Mouse (Mus musculus) MEL (cell line): ENCODE results near the gene Pinlyp. TPM values are rescaled to one million over a fixed set of nuclear protein-coding genes. Genes with fewer than 3 reads are reported as not detected.

Source experiments
- DNase-seq: peaks from one replicate; pipeline ENCODE4 v3.0.0; 2011; ENCODE audit warnings: low read depth, low spot score
- H3K27ac ChIP-seq: 2 replicates; pipeline ENCODE4 v1.5.1; 2012; ENCODE audit warnings: low read depth, mild to moderate bottlenecking, control low read depth, low read length, moderate library complexity; ENCODE audit not compliant: control insufficient read depth
- H3K27me3 ChIP-seq, 2 experiments: fragments of 150-350 bp in 1 of 2; sonication (generic) in 1 of 2; 2 replicates each; pipeline ENCODE4 v1.6.1; 2012; ENCODE audit warnings: low read length in 2 of 2, mild to moderate bottlenecking in 2 of 2, improper control_type of control experiment in 1 of 2, moderate library complexity in 1 of 2; ENCODE audit not compliant: insufficient read depth in 2 of 2, control insufficient read depth in 1 of 2
- H3K36me3 ChIP-seq, 2 experiments: 2 replicates each; pipeline ENCODE4 v1.6.1; 2012 to 2014; ENCODE audit warnings: low read length in 2 of 2, improper control_type of control experiment in 1 of 2, inconsistent platforms in 1 of 2, mild to moderate bottlenecking in 1 of 2; ENCODE audit not compliant: insufficient read depth in 2 of 2, control insufficient read depth in 1 of 2
- H3K4me1 ChIP-seq, 2 experiments: fragments of 150-350 bp in 1 of 2; sonication (generic) in 1 of 2; 2 replicates each; pipeline ENCODE4 v1.6.1; 2012; ENCODE audit warnings: low read length in 2 of 2, improper control_type of control experiment in 1 of 2, mild to moderate bottlenecking in 1 of 2; ENCODE audit not compliant: insufficient read depth in 2 of 2, control insufficient read depth in 1 of 2
- H3K4me3 ChIP-seq, 2 experiments: fragments of 150-350 bp in 1 of 2; sonication (generic) in 1 of 2; 2 replicates each; pipeline ENCODE4 v1.5.1; 2012; ENCODE audit warnings: low read depth in 2 of 2, low read length in 2 of 2, mild to moderate bottlenecking in 2 of 2, moderate library complexity in 2 of 2, control low read depth in 1 of 2, improper control_type of control experiment in 1 of 2; ENCODE audit not compliant: control insufficient read depth in 1 of 2, insufficient read depth in 1 of 2
- H3K79me2 ChIP-seq: 2 replicates; pipeline ENCODE4 v1.6.1; 2012; ENCODE audit warnings: mild to moderate bottlenecking, low read length, moderate library complexity; ENCODE audit not compliant: control insufficient read depth, poor library complexity, insufficient read depth
- H3K9ac ChIP-seq: 2 replicates; pipeline ENCODE4 v1.6.1; 2012; ENCODE audit warnings: low read depth, mild to moderate bottlenecking, control low read depth, low read length, moderate library complexity; ENCODE audit not compliant: control insufficient read depth, poor library complexity, severe bottlenecking
- H3K9me3 ChIP-seq: fragments of 150-350 bp; sonication (generic); replicated peaks from 2 replicates; pipeline ENCODE4 v1.6.1; 2012; ENCODE audit warnings: mild to moderate bottlenecking, low read length, improper control_type of control experiment, moderate library complexity; ENCODE audit not compliant: insufficient read depth
- BHLHE40 ChIP-seq: IDR thresholded peaks from 2 replicates; pipeline ENCODE4 v1.6.1; 2012; ENCODE audit warnings: low read depth, mild to moderate bottlenecking, inconsistent platforms, low read length, improper control_type of control experiment, borderline replicate concordance
- CHD1 ChIP-seq: IDR thresholded peaks from 2 replicates; pipeline ENCODE4 v1.6.1; 2012; ENCODE audit warnings: low read depth, mild to moderate bottlenecking, inconsistent platforms, low read length, improper control_type of control experiment
- E2F4 ChIP-seq: IDR thresholded peaks from 2 replicates; pipeline ENCODE4 v1.6.1; 2011; ENCODE audit warnings: low read depth, low read length, improper control_type of control experiment, borderline replicate concordance
- GABPA ChIP-seq: IDR thresholded peaks from 2 replicates; pipeline ENCODE4 v1.6.1; 2012; ENCODE audit warnings: low read depth, mild to moderate bottlenecking, inconsistent platforms, low read length, improper control_type of control experiment, moderate library complexity
- HCFC1 ChIP-seq: IDR thresholded peaks from 2 replicates; pipeline ENCODE4 v1.6.1; 2012; ENCODE audit warnings: low read depth, mild to moderate bottlenecking, inconsistent platforms, low read length, improper control_type of control experiment, moderate library complexity
- MAX ChIP-seq: IDR thresholded peaks from 2 replicates; pipeline ENCODE4 v1.6.1; 2011; ENCODE audit warnings: low read length, improper control_type of control experiment
- MAZ ChIP-seq: IDR thresholded peaks from 2 replicates; pipeline ENCODE4 v1.6.1; 2012; ENCODE audit warnings: low read depth, mild to moderate bottlenecking, inconsistent platforms, low read length, improper control_type of control experiment
- MXI1 ChIP-seq: IDR thresholded peaks from 2 replicates; pipeline ENCODE4 v1.6.1; 2011; ENCODE audit warnings: mild to moderate bottlenecking, low read depth, low read length, improper control_type of control experiment
- NRF1 ChIP-seq: IDR thresholded peaks from 2 replicates; pipeline ENCODE4 v1.6.1; 2014; ENCODE audit warnings: low read depth, mild to moderate bottlenecking, inconsistent platforms, low read length, improper control_type of control experiment, moderate library complexity; ENCODE audit not compliant: poor library complexity, insufficient read depth, severe bottlenecking
- POLR2A ChIP-seq, 2 experiments: IDR thresholded peaks; 2 replicates each; pipeline ENCODE4 v1.6.1; 2011 to 2012; ENCODE audit warnings: low read length in 2 of 2, mild to moderate bottlenecking in 2 of 2, control low read depth in 1 of 2, improper control_type of control experiment in 1 of 2, low read depth in 1 of 2, moderate library complexity in 1 of 2; ENCODE audit not compliant: control insufficient read depth in 1 of 2, insufficient read depth in 1 of 2, poor library complexity in 1 of 2
- POLR2AphosphoS2 ChIP-seq: IDR thresholded peaks from 2 replicates; pipeline ENCODE4 v1.6.1; 2011; ENCODE audit warnings: low read length, improper control_type of control experiment
- POLR2AphosphoS5 ChIP-seq: IDR thresholded peaks from 2 replicates; pipeline ENCODE4 v1.6.1; 2012; ENCODE audit warnings: low read depth, borderline replicate concordance, mild to moderate bottlenecking, inconsistent platforms, low read length, moderate library complexity, mixed read lengths
- RAD21 ChIP-seq: IDR thresholded peaks from 2 replicates; pipeline ENCODE4 v1.6.1; 2011; ENCODE audit warnings: mild to moderate bottlenecking, low read depth, low read length, improper control_type of control experiment
- SIN3A ChIP-seq: IDR thresholded peaks from 2 replicates; pipeline ENCODE4 v1.6.1; 2012; ENCODE audit warnings: low read length, improper control_type of control experiment, inconsistent platforms
- SMC3 ChIP-seq: IDR thresholded peaks from 2 replicates; pipeline ENCODE4 v1.6.1; 2011; ENCODE audit warnings: low read depth, low read length, improper control_type of control experiment
- TAL1 ChIP-seq: IDR thresholded peaks from 2 replicates; pipeline ENCODE4 v1.6.1; 2012; ENCODE audit warnings: mild to moderate bottlenecking, inconsistent platforms, low read length, moderate library complexity, mixed read lengths
- USF1 ChIP-seq: IDR thresholded peaks from 2 replicates; pipeline ENCODE4 v1.6.1; 2014; ENCODE audit warnings: low read depth, mild to moderate bottlenecking, inconsistent platforms, low read length, improper control_type of control experiment, moderate library complexity
- USF2 ChIP-seq, 2 experiments: IDR thresholded peaks; 2 replicates each; pipeline ENCODE4 v1.6.1; 2011 to 2012; ENCODE audit warnings: improper control_type of control experiment in 2 of 2, low read length in 2 of 2, borderline replicate concordance in 1 of 2, inconsistent platforms in 1 of 2, low read depth in 1 of 2, mild to moderate bottlenecking in 1 of 2; ENCODE audit not compliant: insufficient read depth in 1 of 2
- ZC3H11A ChIP-seq: IDR thresholded peaks from 2 replicates; pipeline ENCODE4 v1.6.1; 2012; ENCODE audit warnings: low read depth, mild to moderate bottlenecking, inconsistent platforms, low read length, improper control_type of control experiment
- ZMIZ1 ChIP-seq: IDR thresholded peaks from 2 replicates; pipeline ENCODE4 v1.6.1; 2012; ENCODE audit warnings: low read depth, mild to moderate bottlenecking, inconsistent platforms, low read length, improper control_type of control experiment, moderate library complexity
- ZNF384 ChIP-seq: IDR thresholded peaks from 2 replicates; pipeline ENCODE4 v1.6.1; 2012; ENCODE audit warnings: low read depth, mild to moderate bottlenecking, inconsistent platforms, low read length, improper control_type of control experiment
- polyA plus RNA-seq, 2 experiments: library from polyadenylated mRNA; stranded (reverse) in 1 of 2; unstranded in 1 of 2; fragments of >175 nt in 1 of 2; fragments of >200 nt in 1 of 2; gene quantifications; 2 replicates each; pipeline versions ENCODE4 v1.2.1 to v1.2.4; 2012; ENCODE audit warnings: low replicate concordance in 2 of 2, low read depth in 1 of 2; ENCODE audit not compliant: insufficient read length in 2 of 2, insufficient read depth in 1 of 2, missing spikeins in 1 of 2
- total RNA-seq: library from RNA; depleted of rRNA; stranded (reverse); fragments of 300-350 nt; gene quantifications from 2 replicates; pipeline ENCODE4 v1.2.3, GENCODE M21; 2012

Gene Pinlyp
- total and polyA plus RNA-seq, 3 experiments = not detected

DNA sequence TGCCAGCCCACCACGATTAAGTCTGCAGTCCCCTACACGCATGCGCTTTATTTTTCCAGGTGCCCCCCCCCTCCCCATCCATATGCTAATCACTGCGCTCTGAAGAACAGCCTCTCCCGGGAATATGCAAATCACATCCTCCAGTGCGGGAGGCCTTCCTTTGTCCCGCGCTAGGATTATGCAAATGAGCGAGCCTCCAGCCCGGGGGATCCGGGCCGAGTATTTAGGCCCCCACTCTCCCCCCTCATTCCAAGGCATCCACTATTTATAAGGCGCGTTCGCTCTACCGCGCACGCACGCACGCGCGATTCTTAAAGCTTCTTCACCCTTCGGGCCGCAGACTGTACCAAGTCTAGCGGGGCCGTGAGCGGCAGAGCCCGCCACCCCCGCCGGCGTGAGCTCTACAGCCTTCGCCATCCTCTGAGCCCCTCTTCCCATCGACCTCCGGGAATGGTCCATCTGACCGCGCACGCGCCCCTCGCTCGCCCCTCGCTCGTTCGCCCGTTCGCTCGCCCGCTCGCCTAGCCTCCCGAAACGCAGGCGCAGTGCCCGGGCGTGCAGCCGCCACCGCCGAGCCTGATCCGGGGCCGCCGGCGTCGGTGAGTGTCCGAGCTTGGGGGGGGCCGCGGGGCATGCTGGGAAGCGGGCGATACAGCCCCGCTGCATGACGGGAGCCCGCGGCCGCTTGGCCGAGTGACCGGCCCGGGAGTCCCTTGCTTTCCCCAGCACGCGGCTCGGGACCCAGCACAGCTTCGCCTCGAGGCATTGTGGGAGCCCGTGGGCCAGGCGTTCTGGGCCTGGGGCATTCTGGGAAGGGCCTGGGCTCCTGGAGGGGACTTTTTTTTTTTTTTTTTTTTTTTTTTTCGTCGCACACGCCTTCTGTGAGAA is 38.8 kb downstream of the Pinlyp start, which contains the start of gene Zfp428 (continued):
- TF ChIP-seq GABPA (no peak), ZNF384 (peak; percentile 97), USF1 (peak; percentile 38; the same call in 1 of the 2 replicates), HCFC1 (peak; percentile 81), CHD1 (peak; percentile 55; the same call in 1 of the 2 replicates), BHLHE40 (0 out of 2 replicates have a peak, but pooled peaks have one; percentile 15)

GRCm38 (mm10) chr7:24506476-24506837 is 39.5 kb downstream of the Pinlyp start:
- H3K27me3 ChIP-seq = no peaks in the 10 kb centered on the region
- peak overlapping the region; percentile 80 for H3K9ac ChIP-seq
- peak overlapping the region; percentile 74 to 86 for H3K4me3 ChIP-seq
- H3K79me2 ChIP-seq = peaks cover 11% of the 10 kb centered on the region
- no peaks in the 10 kb centered on the region for H3K9me3 ChIP-seq
- peaks cover 2 to 7% of the 10 kb centered on the region in 2 experiments; a peak in 3 of 4 replicates for H3K4me1 ChIP-seq
- H3K27ac ChIP-seq = peak overlapping the region; percentile 72; the same call in 1 of the 2 replicates
- H3K36me3 ChIP-seq = peaks cover 0 to 5% of the 10 kb centered on the region in 2 experiments; a peak in 1 of 4 replicates
- TF ChIP-seq ZNF384 = peak; percentile 43; the same call in 1 of the 2 replicates
- TF ChIP-seq SMC3 = no peak
- peak; percentile 40; the same call in 1 of the 2 replicates for TF ChIP-seq SIN3A
- peak; percentile 77; the same call in 1 of the 2 replicates for TF ChIP-seq MAX
- TF ChIP-seq MXI1 = peak; percentile 76
- TF ChIP-seq, all 39 proteins: peak for 4
- no peak for DNase-seq

DNA sequence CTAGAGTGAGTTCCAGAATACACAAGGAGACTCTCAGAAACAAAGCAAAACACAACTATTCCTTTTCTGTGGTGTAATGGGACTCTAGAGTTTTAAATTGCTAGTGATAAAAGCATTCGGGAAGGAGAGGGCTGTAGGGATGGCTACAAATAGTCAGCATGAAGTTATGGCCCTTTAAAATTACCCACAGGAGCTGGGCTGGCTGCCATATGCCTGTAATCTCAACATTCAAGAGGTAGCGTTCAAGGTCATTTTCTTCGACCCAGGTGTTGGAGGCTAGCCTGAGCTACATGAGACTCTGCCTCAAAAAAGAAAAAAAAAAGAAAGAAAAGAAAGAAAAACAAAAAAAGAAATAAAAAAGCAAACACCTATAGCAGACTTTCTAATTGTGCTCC is 39.9 kb downstream of the Pinlyp start:
- DNase-seq = peak; percentile 33
- H3K4me3 ChIP-seq = peak overlapping the region in 1 of 2 experiments; percentile 74; a peak in 3 of 4 replicates
- H3K36me3 ChIP-seq = peaks cover 0 to 5% of the 10 kb centered on the region in 2 experiments; a peak in 1 of 4 replicates
- peaks cover 2 to 3% of the 10 kb centered on the region in 2 experiments; a peak in 2 of 4 replicates for H3K4me1 ChIP-seq
- H3K9ac ChIP-seq = no peak overlapping the region
- TF ChIP-seq POLR2AphosphoS5 (no peak), TAL1 (no peak), CHD1 (no peak), NRF1 (no peak), GABPA (no peak), MXI1 (no peak), BHLHE40 (no peak), POLR2A (IDR thresholded peaks at IDR 0.05; ENCODE audit: control insufficient read depth in 1 of 2, insufficient read depth in 1 of 2, low read depth in 1 of 2, low read length in 2 of 2, poor library complexity in 1 of 2) (no peak), ZC3H11A (no peak), E2F4 (no peak), RAD21 (no peak), POLR2AphosphoS2 (no peak), MAX (no peak), ZMIZ1 (no peak), USF2 (IDR thresholded peaks at IDR 0.05; ENCODE audit: borderline replicate concordance in 1 of 2, insufficient read depth in 1 of 2, low read depth in 1 of 2, low read length in 2 of 2) (no peak), MAZ (no peak), USF1 (no peak)
- H3K9me3 ChIP-seq = no peaks in the 10 kb centered on the region
- H3K27me3 ChIP-seq = no peaks in the 10 kb centered on the region
- peaks cover 11% of the 10 kb centered on the region for H3K79me2 ChIP-seq
- no peak overlapping the region; the same call in 1 of the 2 replicates for H3K27ac ChIP-seq
